Mouse (Mus musculus) ovary, adult 18-20 months (tissue): ENCODE measurements around the gene Plekhm3.

Experiments
- DNase-seq: peaks from one replicate; pipeline ENCODE4 v3.0.0; 2022; ENCODE audit warnings: low spot score, mixed read lengths

The Plekhm3 gene

GRCm38 (mm10) chr1:64875712-64876111 is 80.9 kb downstream of the Plekhm3 start:
- no peak for DNase-seq

- DNase-seq: no peak
Observed at GRCm38 (mm10) chr1:64875156-64875555, 81.5 kb downstream of the Plekhm3 start.

GRCm38 (mm10) chr1:64871956-64872355 is 84.7 kb downstream of the Plekhm3 start:
- no peak for DNase-seq

DNA sequence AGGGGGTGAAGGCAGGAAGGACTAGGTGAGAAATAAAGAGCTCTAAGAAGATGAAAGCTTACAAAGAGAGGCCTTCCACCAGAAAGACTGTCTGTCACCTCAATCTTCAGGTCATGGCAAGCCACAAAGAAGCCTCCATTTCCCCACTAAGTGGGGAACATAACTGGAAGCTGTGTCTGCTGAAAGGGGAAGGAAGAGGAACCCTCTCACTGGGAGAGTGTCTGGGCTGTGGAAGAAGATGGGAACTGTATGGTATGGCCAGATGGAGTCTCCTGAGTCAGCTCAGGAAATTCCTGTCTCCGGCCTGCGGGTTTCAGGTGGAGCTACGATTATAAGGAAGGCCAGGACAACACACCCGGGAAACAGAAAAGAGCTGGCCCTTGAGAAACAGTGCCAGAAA is 88.9 kb downstream of the Plekhm3 start:
- DNase-seq: no peak

- no peak for DNase-seq
Observed at GRCm38 (mm10) chr1:64866140-64866539, 90.5 kb downstream of the Plekhm3 start.

GRCm38 (mm10) chr1:64860235-64860920 is 96.2 kb downstream of the Plekhm3 start:
- DNase-seq: no peak

GRCm38 (mm10) chr1:64859826-64860225 is 96.8 kb downstream of the Plekhm3 start:
- no peak for DNase-seq

- no peak for DNase-seq
Observed at GRCm38 (mm10) chr1:64854835-64855234, 101.8 kb downstream of the Plekhm3 start.

DNA sequence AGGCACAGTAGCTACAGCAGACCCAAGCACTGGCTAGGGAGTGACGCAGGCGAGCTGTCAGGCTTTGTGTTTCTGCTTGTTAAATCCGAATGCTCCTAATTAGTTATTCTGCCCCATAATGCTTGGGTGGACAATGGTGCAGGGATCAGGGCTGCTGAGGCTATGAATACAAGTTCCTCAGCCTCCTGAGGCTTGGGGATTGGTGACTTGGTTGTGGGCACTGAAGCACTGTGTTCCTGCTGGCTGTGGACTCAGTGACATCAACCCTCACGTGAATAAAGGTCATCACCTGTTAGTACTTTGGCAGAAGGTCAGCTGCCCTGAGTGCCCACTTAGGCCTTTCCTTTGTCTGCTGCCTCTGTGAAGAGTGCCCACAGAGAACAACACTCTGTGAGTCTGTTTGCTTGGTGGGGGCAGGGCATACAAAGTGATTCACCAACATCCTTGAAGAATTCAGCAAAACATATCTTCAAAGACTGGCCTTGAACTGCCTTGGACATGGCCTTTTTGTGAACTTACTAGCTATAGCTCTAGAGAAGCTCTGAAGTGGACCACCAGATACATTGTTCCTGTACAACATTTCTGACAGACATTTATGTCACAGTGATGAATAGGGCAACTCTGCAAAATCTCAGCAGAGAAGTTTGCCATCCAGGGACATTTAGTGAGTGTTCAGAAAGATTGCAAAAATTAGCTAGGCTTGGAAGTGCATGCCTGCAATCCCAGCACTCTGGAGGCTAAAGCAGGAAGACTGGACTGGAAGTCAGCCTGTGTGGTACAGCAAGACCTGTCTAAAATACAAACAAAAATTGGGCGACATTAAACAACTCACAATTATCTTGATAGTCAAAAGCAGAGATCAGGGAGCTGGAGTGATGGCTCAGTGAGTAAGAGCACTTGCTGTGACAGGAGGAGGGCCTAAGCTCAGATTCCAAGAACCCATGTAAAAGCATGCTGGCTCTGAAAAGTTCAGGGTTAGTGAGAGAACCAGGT is 102.6 kb downstream of the Plekhm3 start:
- DNase-seq: peak; percentile 61

- no peak for DNase-seq
Observed at GRCm38 (mm10) chr1:64853244-64853643, 103.4 kb downstream of the Plekhm3 start.

DNA sequence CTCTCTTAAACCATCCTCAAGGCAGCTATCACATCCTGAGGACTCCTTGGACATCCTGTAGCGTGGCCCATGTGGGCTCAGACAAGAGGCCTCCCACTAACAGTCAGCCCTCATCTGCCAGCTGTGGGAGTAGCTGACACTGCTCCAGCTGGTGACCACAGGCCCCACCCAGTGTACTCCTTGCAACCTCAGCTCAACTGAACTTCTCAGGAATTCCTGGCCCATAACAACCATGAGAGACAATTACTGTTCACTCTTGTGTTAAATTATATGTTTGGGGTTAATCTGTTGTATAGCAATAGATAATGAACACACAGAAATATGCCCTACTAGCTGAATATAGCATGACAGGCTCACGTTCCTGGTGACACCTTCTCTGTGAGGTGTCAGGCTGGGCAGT is 104.4 kb downstream of the Plekhm3 start:
- DNase-seq: peak; percentile 23

DNA sequence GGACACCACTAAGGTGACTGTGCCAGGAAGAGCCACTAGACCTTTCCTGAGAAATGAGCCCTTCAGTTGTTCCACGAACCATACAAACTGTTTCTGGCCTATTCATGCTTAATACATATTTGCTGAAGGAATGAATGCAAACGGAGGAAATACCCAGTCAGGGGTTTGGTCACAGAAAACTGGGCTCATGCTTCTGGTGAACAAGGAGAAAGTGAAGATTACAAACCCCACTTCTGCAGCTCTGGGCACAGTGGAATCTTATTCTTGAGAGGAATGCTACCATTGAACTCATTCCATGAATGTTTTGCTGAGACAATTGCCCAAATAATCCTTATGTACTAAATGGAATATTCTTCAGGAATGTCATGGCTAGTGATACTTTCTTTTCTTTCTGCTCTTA is 106.3 kb downstream of the Plekhm3 start:
- DNase-seq: no peak

DNA sequence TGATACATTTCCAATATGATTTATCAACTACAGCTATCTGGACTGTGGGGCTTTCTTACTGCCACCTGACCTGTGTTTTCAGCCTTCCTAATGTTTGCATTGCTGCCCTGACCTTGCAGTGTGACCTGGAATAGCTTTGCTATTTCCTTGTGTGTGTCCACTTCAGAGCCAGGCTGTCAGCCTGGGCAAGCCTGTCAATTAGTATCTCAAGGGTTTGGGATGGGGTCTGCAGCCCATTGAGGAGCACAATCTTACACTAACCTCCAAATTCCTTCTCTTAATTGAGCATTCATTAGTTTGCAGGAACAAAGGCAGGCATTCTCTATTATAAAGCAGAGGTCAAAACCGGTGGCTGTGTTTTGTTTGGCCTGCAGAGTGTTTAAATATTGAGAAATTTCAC is 107.6 kb downstream of the Plekhm3 start:
- no peak for DNase-seq

DNA sequence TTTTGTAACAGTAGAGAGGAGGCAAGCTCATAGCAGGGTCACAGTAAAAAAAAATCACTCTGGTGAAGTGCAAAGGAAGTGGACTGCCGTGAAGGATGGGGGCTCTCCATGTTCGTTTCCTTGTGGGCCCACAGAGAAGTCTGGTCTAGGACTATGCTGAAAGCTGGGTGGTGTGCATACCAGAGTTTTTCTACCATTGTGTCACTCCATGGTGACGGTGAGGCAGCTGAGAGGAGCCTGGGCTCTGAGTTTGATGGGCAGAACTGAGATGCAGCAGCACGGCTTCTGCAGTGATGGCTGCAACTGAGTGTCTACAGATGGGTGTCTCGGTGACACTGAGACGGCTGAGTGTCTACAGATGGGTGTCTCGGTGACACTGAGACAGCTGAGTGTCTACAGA is 108.5 kb downstream of the Plekhm3 start:
- DNase-seq: no peak

DNA sequence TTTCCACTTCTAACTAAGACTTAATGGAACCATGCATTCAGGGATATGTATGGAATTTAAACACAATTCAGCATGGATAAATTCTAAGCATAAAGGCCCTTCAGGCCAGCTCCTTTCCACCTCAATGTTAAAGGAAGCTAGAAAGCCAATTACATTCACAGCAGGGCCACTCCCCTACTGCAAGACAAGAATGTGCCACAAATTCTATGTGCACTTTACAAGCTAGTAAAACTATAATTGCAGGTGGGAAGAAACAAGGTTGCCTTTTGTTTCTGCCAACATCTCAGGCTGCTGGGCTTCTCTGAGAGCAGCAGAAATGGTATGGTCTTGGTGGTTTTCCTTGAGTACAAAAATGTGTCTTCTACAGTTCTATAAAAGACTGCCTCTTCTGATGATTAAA is 109.1 kb downstream of the Plekhm3 start:
- DNase-seq: no peak

GRCm38 (mm10) chr1:64844978-64845377 is 111.6 kb downstream of the Plekhm3 start:
- no peak for DNase-seq

DNA sequence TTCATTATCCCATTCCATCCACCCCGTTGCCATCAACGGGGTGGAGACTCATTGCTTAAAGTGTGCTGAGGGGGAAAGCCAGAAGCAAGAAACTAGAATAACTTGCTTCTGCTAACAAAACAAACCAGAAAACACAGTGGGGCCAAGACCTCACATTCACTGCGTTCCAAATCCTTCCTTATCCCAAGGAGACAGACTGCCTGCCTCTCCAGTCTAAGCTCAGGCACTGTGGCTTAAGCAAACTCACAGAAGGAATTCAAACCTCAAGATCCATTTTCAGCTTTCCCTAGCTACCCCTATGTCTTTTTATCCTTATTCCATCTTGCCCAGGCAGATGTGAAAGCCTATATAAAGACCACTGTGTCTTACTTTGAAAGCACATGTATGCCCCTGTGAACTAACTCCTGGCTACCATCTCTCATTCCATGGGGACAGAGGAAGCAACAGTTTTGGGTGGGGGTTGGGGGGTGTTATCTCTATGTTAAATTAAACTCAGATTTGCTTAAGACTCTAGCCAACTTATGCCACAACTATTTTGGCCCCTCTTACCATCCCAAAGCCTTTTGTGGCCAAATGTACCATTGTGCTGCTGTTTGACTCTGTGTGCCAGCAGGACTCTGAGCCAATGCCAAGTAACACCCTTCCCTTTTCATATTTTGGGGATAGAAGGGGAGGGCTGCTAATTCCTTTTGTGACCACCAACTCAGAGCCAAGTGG is 112.6 kb downstream of the Plekhm3 start:
- no peak for DNase-seq

DNA sequence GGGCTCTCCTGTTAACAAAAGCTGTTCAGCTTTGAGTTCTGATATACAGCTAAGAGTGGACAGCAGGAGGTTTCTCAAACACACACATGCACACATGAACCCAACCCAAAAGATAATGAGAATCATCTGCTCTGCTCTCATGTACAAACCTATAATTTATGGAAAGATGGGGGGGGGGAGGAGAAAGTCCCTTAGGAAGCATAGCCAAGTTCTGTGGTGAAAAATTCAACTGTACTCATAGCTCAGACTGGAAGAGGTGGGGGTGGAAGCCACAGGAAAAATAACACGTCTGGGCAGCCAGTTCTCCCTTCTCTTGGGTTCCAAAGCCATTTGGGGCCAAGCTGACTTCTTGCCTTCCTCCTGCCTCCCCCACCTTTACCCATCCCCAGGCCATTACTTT is 115.7 kb downstream of the Plekhm3 start:
- DNase-seq: no peak

- DNase-seq: no peak
Observed at GRCm38 (mm10) chr1:64836584-64836983, 120.0 kb downstream of the Plekhm3 start.

DNA sequence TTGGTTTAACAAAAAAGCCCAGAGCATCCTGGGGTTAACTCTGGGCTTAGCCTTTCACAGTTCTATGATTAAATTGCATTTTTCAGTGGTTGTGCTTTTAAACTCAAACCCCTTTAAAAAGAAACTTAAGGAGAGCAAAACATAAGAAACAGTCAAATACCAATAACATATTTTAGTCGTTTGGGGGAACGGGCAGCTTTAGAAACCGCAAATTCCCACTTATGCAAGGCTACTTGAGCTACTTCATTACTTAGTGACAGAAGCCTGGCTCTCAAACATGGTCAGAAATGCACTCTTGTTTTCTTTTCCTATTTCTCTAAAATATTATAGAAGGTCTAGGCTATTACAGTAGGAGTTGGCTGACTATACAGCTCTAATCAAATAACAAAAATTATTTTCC is 120.5 kb downstream of the Plekhm3 start:
- no peak for DNase-seq

- DNase-seq: no peak
Observed at GRCm38 (mm10) chr1:64831552-64831951, 125.1 kb downstream of the Plekhm3 start.

DNA sequence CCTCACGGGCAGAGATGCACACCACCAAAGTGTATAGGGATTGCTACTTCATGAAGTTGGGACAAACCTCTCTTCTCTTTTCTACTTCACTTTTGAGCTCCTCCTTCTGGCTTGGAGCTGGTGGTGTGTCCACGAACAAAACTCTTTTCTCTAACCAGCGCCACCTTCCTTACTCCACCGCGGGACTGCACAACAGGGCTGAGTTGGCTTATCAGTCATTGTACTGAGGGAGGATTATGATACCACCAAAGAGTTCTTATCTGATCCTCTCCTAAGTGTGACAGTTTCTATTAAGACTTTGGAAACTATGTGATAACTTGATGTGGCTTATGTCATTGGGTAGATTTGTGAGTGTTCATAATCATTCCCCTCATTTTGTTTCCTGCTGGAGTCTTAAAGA is 129.2 kb downstream of the Plekhm3 start:
- DNase-seq: no peak
